Mouse (Mus musculus) layer of hippocampus, postnatal 10 days (tissue): Measurements from ENCODE around the gene Stmnd1. TPM values are rescaled to one million over a fixed set of nuclear protein-coding genes. Genes with fewer than 3 reads are reported as not detected.
A peak's percentile ranks its signal among the peaks of the same experiment; 100 is the strongest.
"Not testable (repeated sequence)": the region's sequence is repeated elsewhere in the genome, so short reads cannot be mapped to it uniquely, and the experiment has no call there.

Experiments used
- DNase-seq, 2 experiments: peaks; one replicate each; pipeline ENCODE4 v3.0.0; 2021; ENCODE audit warnings: low spot score in 2 of 2
- total RNA-seq, 2 experiments: library from RNA; stranded (reverse); gene quantifications; 2 replicates each; pipeline ENCODE4 v1.2.3; 2021

Gene Stmnd1
- total RNA-seq, 2 experiments from 2014 or later = 0.34 TPM; not detected in 1

DNA sequence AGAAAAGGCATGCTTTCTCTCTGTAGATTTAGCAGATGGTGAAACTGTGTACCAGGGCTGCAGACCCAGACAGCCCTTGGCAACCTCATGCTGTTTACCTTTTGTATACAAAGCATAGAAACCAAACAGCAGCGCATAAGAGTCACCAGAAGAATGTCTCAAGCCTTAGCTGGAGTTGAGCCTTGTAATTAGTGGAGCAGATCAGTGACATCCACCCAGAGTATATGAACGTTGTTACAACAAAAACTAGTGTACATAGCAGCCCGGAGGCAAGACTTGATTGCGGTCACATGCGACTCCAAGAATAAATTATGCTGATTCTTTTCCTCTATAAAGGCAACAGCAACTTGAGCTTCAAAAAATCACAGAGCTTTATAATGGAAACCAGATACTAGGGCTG is 14.9 kb downstream of the Stmnd1 start:
- DNase-seq = no peak

DNA sequence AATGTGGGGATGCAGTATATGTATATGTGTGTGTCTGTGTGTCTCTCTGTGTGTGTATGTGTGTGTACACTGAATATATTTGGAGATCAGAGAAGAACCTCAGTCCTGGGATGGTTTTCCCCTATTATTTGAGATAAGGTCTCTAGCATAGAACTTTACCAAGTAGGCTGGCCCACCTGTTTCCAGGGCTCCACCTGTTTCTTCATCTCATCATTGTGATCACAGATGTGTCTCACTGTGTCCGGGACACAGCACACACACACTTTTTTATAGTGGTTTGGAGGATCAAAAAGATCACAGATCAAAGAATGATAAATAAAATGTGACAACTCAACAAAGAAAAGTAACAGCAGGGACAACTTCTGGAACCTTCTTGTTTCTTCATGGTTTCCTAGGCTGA is 17.0 kb downstream of the Stmnd1 start:
- no peak for DNase-seq

DNA sequence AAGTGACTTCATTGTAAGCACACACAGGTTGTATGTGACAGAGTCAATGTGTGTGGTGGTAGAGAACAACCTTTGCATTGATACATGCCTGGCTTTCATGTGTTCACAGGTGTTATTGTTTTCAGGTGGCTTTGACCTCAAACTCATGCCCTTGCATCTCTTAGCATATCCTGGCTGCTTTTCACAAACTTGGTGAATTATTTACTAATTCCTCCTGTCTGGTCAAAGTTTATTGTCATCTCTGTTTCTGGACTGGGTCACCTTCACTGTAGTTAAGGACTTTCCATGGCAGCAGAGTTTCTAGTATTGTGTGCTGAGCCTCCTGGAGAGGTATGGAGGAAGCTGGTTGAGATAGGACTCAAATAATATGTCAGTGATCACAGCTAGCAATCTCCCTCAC is 20.8 kb downstream of the Stmnd1 start:
- DNase-seq = no peak

DNA sequence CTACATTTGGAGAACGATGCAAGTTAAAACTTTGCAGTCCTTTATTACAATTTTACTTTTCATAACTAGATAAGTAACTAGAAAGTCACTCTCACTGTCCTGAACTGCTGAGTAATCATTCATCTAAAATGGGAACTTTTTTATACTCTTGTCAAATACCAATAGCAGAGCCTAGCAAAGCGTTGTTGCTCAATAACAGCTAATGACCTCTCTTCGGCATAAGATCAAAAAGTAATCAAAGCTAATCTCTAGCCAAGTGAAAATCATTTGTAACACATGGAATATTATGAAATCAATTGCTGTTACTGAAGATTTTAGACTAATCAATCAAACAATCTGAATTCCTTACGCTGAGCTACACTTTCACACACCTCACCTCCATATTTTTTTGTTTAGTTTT is 24.2 kb downstream of the Stmnd1 start:
- no peak for DNase-seq

- peak; percentile 70 to 76 for DNase-seq
These were observed 37.3 kb downstream of the Stmnd1 start for GRCm38 (mm10) chr13:46310790-46311189.

GRCm38 (mm10) chr13:46313176-46313575 is 39.7 kb downstream of the Stmnd1 start:
- DNase-seq = no peak

- DNase-seq = no peak
These were observed 41.6 kb downstream of the Stmnd1 start for GRCm38 (mm10) chr13:46315165-46315564.

DNA sequence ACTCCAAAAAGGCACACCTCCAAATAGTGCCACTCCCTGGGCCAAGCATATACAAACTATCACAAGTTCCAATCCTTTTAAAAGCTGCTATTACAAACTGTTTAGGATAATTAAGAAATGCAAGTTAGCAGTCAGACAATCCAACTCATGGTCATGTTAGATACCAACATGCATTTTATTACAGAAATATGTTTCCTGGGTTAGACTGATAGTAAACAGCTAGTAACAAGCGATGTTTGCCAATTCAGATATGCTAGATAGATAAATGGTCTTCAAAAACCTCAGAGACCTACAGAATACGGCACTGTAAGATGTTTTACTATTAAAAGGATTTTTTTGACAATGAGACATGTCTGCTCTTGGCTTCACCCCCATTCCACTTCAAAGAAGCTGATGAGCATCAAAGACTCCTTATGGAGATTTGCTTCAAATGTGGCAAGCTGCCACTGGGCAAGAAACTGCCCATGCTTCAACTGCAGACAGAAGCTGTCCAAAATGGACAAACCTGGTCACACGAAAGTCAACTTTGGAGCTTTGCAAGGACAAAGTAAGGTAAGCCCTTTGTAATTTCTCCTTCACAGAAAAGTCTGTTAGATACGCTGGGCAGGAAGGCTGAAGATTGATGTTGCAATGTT is 52.9 kb downstream of the Stmnd1 start:
- no peak for DNase-seq

DNA sequence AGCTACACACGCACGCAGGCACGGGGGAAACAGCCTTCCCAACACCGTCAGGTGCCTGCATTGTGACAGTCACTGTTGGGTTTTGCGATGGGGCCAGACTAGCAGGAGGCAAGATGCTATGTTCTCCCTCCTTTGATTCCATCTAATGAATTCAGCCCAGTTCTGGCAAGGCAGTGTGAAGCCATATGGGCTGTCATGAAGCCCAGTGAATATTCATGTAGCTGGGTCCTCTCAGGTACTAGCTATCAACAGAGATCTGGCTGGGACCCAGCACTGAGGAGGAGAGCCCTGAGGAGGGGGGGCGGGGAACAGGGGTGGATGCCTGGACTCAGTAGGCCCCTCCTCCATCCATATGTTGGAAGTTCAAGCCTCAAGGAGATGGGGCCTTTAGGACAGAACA is 61.5 kb downstream of the Stmnd1 start:
- DNase-seq = peak; percentile 23 to 34

DNA sequence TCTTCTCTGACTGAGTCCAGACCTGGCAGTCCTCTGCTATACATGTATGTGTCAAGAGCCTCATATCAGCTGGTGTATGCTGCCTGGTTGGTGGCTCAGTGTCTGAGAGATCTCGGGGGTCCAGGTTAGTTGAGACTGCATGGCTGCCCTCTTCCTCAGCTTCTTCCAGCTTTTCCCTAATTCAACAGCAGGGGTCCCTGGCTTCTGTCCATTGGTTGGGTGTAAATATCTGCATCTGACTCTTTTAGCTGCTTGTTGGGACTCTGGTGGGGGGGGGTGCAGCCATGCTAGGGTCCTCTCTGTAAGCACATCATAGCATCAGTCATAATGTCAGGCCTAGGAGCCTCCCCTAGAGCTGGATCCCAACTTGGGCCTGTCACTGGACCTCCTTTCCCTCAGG is 62.8 kb downstream of the Stmnd1 start:
- DNase-seq = not testable (repeated sequence)

DNA sequence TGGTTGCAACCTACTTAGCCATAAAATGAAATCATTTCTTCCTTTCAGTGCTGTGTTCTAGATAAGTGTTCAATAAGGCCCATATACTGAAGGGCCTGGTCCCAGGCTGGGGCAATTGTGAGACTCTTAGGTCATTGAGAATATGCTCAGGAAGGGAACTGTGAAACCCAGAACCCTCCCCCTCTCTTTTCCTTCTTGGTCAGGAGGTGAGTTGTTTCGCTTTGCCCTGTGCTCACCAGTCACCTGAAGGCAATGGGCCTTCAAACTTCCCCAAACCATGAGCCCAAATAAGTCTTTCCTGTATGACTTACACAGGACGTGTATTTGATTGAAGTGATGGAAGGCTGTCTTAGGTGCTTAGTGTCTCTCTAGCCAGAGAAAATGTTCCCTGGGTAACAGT is 64.3 kb downstream of the Stmnd1 start:
- DNase-seq = no peak

- DNase-seq = no peak
These were observed 66.4 kb downstream of the Stmnd1 start for GRCm38 (mm10) chr13:46339954-46340353.

- no peak for DNase-seq
These were observed 67.1 kb downstream of the Stmnd1 start for GRCm38 (mm10) chr13:46340583-46340982.

DNA sequence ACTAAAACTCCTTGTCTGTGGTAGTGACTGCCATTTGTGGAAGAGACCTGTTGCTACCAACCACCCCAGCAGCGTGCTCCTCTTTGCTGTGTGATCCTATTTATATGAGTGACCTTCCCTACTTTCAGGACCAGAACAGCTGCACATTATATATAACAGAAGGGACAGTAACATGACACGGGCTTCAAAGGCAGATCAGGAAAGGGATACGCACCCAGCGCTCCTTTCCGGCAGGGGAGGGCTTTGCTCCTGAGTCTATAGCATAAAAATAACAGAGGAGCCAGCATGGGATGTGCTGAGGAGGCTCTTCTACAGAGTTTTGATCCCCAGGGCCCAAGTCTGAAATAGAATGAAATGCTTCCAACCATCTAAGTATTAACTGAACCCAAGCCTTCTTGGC is 67.9 kb downstream of the Stmnd1 start:
- DNase-seq = no peak

- no peak for DNase-seq
These were observed 69.7 kb downstream of the Stmnd1 start for GRCm38 (mm10) chr13:46343226-46343625.

- no peak for DNase-seq
These were observed 73.5 kb downstream of the Stmnd1 start for GRCm38 (mm10) chr13:46346830-46347512.

- peak; percentile 26 to 33 for DNase-seq
These were observed 76.1 kb downstream of the Stmnd1 start for GRCm38 (mm10) chr13:46349664-46350063.

Other genes with a start within 250 kb of the Stmnd1 start
- gene Rbm24, start 144.7 kb downstream of the Stmnd1 start, total RNA-seq = 10 to 100 TPM; 10.6 to 14.5 TPM
- 10 to 100 TPM; 69.4 to 72.4 TPM for gene Cap2, start 228.1 kb downstream of the Stmnd1 start, total RNA-seq